Mouse (Mus musculus) telencephalon, adult 2 months (tissue): ENCODE measurements around the gene Lypla2.
"Not testable (repeated sequence)": the region's sequence is repeated elsewhere in the genome, so short reads cannot be mapped to it uniquely, and the experiment has no call there.

Source experiments
- DNase-seq: peaks from one replicate; pipeline ENCODE4 v3.0.0-alpha.2; 2011; ENCODE audit warnings: low read depth, low spot score

Lypla2 gene

DNA sequence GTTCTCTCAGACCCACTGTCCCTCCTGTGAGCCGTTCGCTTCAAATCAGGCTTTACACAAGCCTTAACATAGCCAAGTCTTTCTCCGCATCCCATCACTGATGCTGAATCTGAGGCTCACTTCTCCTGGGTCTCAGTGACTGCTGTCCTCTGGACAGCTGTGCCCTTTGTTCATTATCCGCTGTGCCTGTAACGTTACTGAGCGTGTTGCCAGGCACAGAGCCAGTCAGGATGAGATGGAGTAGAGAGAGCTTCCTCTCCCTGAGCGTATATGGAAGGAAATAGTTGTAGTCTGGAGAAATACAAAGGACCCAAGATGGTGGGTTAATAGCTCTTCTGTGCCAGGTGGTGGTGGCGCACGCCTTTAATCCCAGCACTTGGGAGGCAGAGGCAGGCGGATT is 23.0 kb downstream of the Lypla2 start:
- no peak for DNase-seq

DNA sequence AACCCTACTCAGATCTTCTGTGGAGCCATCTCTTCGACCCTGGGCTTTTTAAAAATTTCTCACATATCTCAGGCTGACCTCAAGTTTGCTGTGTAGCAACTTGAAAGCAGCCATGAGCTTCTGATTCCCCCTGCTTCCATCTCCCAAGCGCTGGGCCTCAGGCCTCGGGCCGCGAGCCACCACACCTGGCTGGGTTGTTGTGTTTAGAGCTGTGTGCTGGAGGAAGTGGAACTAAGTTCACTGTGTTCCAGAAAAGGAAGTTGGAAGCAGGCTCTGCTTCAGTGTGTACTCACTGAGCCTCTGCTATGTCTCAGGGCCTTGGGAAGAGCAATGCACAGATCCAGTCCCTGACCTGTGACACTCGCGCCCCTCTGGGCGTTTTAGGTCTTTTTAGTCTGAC is 24.3 kb downstream of the Lypla2 start:
- DNase-seq, result no peak

DNA sequence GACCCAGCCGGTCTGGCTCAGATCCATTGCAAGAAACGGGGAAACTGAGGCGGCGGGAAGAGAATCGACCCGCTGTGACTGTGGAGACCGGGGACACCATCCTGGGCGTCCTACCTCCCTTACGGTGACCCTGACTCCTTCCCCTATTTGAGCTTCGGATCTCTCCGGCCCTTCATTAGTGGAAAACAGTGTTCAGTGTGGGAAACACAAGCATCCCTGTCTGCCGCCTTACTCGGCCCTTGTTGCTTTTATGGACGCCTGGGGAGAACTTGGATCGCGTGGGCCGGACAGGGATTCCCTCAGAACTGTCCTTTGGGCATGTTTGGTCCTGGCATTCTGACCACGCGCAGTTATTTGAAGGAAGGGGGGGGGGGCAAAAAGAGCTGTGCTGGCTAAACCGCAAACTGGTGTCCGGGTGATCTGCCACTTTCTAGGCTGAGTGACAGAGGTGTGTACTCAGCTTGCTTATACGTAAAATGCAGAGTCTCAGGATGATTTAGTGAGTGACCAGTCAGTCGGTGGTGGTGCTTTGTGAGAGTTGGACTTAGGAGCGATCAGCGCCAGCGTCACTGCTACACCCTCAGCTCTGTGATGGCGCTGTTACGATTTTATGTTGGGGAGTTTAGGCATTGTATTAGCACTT is 25.6 kb downstream of the Lypla2 start:
- DNase-seq, result no peak

DNA sequence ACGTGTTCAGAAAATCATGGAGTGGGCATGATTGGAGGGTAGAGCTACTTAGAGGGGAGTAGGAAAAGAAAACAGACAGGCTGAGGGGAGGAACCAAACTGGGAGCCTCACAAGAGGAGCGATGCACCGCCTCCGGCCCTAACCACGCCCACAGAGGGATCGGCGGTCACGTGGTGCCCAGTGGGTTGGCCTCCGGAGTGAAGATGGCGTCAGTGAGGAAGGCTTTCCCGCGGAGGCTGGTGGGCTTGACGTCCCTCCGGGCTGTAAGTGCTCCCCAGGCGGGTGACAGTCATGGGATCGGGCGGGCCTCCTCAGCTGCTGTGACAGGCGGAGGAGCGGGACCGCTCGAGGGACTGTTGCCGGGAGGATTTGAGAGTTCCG is 26.2 kb downstream of the Lypla2 start, which contains the start of gene Hmgcl:
Hmgcl (plus strand) TSS at position 171 of the 381 bp plus-strand sequence.
- DNase-seq, result peak; percentile 84

DNA sequence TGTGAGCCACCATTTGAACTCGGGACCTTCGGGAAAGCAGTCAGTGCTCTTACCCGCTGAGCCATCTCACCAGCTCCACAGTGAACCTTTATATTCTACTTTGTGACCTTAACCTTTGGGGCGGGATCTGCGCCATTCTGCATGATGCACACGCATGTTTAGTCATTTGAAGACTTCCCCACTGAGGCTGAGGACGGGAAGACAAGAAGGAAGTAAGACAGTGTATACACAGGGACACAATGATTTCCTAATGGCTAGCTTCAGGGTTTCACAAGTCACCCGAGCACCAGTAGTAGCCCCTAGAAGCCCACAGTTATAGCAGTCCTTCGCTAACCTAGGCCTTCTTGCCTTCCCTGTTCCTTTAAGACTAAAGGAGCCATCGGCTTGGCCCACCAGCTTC is 26.7 kb downstream of the Lypla2 start:
- DNase-seq, result no peak

DNA sequence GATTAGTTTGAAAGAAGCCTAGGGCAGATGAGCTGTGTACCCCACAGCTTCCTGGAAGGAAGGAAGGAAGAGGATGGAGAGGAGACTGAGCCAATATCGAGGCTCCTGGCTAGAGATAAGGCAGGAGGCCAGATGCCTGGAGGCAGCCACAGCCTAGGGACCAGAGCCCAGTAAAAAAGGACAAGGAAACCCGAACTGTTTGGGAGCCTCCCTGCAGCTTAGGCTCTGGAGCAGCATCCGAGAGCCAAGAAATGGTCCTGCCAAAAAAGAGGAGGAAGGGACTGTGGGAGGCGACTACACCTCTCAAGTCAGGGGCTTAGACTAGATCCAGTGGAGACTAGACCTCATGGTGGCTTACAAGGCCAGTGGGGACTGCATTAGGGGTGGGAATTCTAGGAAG is 29.0 kb downstream of the Lypla2 start:
- DNase-seq, result no peak

DNA sequence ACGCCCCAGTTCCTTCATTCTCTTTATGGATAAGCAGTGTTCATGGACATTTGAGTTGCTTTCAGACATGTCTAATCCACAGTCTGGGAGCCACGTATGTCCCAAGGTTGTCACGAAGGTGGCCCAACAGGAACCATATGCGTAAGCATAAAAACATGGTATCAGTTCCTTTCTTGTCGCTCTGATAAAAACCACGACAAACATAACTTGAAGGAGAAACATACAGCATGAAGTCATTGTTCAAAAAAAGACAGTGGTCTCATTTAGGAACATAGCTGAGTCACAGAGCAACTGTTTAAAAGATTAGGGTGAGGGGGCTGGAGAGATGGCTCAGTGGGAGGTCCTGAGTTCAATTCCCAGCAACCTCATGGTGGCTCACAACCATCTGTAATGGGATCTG is 30.2 kb downstream of the Lypla2 start:
- no peak for DNase-seq

DNA sequence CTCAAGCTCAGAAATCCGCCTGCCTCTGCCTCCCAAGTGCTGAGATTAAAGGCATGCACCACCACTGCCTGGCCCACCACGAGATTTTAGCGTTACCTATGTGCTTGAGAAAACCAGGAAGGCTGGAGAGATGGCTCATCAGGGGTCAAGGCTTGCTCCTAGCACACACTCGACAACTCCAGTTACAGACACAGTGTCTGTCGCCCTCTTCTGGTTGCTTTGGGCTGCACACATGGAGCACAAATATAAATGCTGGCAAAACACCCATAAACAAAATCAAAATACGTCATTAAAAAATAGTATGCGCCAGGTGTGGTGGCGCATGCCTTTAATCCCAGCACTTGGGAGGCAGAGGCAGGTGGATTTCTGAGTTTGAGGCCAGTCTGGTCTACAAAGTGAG is 31.4 kb downstream of the Lypla2 start:
- not testable (repeated sequence) for DNase-seq

DNA sequence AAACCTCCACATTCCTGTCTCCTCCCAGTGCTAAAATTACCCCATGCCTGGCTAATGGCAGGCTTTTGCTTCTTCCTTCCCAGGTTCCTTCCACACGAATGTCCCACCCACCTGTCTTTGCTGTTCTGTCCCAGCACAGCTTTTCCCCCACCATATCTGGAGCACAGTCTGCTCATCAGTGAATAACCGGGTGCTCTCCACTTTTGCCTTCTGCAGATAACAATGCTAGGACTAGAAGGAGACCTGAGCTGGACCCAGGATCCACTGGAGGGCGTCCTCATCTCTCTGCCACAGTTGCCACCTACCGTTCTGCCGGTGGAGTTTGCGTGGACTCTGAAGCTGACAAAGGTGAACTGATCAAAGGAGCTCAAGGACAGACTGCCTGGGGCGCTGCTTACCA is 33.6 kb downstream of the Lypla2 start:
- no peak for DNase-seq

DNA sequence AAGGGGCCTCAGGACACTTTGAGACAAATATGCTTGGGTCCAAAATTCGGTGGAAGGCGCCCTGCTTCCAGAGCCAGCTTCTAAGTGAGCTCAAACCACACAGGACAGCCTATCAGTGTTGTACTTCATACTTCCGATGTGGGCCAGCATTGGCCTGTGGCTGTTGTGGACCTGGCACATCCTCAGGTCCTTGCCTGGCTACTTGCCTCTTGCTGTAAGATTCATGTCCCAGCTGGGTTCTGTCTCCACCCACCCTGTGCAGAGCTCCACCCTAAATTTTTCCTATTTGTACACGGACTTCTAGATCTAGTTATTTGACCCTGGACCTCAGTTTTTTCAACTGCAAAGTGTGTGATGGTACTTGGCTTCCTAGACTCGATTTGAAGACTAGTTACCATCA is 36.9 kb downstream of the Lypla2 start:
- no peak for DNase-seq

DNA sequence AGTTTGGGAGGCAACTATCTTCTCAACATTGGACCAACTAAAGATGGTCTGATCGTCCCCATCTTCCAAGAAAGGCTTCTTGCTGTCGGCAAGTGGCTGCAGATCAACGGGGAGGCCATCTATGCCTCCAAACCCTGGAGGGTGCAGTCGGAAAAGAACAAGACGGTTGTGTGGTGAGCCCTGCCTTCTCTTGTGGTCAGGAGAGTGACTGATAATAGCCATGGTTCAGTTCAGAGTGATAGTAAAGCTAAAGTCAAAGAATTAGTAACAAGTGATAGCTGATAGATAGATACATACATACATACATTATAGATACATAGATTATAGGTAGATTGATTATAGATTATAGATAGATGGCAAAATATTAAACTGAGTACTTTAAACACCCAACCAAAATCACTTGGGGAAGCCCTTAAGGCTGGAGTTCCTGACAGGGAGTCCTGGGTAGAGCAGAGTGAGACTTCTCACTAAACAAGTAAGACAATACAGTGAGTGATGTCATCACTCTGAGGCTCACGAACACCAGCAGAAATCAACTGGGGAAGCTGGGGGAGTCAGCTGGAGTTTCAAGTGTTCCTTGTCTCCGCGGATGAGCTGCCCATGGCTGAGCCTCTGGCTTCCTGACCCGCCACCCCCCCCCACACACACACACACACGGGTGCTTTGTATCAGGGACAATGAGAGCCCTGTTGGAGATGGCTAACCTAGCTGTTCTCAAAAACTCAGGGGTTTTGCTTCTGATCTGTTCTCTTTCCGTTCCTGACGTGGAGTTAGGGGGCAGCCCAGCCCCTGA is 37.5 kb downstream of the Lypla2 start:
- no peak for DNase-seq

DNA sequence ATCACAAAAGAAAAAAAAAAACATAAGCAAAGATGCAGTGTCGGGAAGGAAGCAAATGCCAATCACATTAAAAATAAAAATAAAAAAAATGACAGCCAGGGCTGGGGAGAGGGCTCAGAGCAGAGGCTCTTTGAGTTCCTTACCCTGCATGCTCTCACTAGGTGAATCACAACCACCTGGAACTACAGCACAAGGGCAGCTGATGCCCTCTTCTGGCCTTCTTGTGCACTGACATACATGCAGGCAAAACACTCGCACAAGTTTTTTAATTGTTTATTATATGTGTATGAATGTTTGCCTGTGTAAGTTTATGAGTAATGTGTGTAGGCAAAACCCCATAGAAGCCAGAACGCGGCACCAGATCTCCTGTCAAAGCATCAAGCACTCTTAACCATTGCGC is 40.6 kb downstream of the Lypla2 start:
- no peak for DNase-seq

DNA sequence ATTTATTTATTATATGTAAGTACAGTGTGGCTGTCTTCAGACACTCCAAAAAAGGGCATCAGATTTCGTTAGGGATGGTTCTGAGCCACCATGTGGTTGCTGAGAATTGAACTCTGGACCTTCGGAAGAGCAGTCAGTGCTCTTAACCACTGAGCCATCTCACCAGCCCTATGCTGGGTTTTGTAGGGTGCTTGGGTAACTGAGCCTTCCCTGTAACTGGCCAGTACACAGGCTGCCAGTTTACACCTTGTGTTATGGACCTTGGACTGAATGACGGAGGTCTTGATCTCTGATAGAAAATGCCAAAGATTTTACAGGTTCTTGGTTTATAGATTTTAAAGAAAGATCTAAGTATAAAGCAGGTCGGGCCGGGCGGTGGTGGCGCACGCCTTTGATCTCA is 42.2 kb downstream of the Lypla2 start:
- no peak for DNase-seq

DNA sequence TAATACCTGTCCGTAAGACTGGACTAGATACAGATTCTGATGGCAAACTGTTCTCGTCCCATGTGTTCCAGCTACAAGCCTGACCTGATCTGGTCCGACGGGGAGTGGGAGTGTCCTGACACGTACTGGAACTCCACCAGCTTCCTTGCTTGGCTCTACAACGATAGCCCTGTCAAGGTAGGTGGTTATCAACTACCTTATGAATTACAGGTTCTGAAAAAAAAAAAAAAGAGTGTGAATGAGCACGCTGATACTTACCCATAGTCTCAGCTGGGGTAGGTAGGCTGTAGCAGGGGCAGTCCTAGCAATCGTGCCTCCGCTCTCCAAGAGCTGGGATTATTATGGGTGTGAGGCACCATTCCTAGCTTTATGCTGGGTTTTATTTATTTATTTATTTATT is 42.6 kb downstream of the Lypla2 start:
- no peak for DNase-seq

DNA sequence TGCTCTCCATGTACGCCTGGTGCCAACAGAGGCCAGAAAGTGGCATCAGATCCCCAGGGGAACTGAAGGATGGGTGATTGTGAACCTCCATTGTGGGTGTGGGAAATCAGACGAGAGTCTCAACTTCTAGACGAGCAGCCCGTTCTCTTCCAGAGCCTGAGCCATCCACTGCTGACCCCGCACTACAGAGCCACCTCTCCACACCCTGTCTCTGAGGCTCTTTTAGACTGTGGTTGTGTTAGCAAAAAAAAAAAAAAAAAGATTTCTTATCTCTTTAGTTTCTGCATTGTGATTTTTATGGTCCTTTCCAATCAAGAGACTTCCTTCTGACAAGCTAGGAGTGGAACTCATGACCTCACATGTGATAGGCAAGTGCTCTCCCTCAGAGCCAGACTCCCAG is 43.0 kb downstream of the Lypla2 start:
- DNase-seq, result no peak

DNA sequence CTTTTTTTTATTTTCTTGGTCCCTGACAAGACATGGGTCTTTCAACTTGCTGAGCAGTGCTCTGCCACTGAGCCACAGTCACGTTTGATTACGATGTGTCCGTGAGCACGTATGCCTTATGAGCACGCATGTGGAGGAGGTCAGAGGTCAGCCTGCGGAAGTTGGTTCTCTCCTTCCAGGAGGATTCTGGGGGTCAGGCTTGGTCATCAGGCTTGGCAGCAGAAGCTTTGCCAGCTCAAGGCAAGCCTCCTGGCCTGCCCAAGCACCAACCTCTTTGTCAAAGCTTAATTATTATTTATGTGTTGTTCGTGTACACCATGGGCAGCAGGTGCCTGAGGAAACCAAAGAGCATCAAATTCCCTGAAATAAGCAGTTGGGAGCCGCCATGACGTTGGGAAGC is 44.0 kb downstream of the Lypla2 start:
- DNase-seq, result no peak

DNA sequence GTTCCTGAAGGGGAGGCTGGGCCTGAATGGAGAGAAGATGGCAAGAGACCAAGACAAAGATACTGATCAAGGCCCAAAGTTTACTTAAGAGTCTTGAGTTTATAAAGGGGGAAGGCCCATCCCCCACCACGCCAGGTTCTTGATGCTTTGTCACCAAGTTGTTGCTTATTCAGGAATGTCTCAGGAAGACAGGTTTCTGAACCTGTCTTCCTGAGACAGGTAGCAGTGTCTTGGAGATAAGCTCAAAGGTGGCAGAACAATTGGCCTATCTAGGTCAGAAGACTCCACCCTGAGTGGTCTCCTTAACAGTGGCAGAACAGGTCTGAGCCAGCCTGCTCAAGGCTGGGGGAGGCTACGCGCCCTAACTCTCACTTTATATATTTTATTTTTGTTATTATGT is 45.6 kb downstream of the Lypla2 start:
- DNase-seq, result no peak

DNA sequence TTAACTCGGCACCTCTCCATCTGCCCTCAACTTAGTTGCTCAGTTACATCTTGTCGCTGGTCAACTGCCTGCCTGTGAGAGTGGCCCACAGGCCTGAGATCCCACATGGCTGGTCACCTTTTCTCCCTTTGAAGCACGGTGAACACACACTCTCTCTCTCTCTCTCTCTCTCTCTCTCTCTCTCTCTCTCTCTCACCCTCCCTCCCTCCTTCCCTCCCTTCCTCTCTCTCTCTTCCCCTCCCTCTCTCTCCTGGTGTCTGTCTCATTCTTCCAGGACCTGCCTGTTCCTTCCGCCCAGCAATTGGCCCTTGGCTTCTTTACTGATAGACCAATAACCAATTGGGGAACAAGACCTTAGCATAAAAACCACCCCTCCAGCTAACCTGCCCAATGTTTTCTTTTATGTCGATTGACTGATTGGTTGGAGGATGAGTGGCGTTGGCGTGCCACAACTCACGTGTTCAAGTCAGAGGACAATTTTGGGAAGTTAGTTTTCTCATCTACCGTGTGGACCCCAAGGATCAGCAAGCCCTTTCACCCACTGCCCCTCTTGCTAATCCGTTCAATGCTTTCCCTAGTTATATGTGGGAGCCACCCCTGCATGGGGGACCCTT is 46.1 kb downstream of the Lypla2 start:
- no peak for DNase-seq

DNA sequence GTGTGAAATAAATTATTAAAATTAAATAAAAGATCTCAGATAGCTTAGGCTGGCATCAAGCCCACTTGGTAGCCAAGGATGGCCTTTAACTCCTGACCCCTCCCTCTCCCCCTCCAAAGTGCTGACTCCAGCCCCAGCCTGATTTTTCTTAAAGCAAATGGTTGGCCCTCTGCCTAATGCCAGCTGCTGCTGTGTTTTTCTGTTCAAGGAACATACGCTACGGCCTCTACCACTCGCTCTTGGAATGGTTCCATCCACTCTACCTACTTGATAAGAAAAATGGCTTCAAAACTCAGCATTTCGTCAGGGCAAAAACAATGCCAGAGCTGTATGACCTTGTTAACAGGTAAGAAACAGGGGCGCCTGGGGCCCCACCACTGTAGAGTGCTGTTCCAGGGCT is 47.1 kb downstream of the Lypla2 start:
- DNase-seq, result no peak

DNA sequence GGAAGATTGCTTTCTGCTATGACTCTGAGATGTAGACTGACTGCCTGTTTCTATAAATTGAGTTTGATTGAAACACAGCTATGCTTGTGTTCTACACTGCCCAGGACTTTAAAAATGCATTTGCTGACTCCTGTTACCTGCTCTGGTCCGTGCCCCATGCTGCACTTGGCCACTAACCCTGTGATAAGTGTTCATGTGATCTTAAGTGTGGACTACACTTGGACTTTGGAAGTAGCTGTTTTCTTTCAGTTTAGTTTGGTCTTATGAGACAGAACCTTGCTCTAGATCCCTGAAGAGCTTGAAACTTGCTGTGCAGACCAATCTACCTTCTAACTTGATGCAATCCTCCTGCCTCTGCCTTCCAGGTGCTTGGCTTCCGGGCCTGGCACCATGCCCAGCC is 48.0 kb downstream of the Lypla2 start:
- DNase-seq, result no peak

DNA sequence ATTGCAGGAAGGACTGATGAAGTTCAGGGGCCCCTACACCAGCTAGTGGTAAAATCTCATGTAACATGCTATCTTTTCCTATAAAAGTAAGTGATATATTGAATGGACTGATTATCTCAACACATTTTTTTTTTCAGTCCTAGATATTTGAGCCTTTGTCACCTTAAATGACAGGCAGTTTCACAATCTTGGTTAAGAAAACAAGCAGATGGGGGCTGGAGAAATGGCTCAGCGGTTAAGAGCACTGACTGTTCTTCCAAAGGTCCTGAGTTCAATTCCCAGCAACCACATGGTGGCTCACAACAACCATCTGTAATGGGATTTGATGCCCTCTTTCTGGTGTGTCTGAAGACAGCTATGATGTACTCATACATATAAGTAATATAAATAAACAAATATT is 50.2 kb downstream of the Lypla2 start:
- DNase-seq, result no peak

DNA sequence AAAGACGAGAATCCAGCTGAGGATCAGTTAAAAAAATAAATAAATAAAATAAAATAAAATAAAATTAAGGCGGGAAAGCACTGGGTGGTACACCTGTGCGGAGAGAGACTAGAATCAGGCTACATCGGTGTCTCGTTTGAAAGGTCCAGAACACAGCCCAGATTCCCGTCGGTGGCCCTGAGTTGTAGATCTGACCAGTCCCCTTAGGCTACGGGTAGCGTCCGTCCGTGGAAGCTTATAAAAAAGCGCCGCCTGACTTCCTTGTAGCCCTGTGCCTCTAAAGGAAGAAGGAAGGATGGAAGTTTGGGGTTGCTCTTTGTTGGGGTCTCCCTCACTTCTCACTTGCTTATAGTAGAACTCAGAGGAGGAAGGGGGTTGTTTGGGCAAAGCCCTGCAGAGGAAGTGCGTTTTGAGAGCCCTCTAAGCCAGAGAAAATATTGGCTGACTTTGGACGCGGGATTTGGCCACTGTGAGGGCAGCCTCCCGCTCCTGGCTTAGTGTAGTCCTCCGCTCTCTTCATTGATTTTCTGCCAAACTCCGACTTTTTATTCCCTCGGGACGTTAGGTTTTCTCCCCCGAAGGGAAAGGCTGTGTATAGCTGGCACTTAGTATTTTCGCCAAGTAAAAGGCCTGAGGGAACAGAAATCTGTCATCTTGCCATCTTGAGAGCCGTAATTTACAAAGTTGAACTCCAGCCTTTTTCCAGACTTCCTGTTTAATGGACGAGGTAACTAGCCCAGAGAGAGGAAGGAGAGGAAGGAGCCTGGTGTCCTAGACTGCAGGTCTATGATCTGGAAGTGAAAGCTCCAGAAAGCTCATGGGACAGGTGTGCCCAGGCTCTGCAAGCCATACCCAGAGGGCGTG is 50.9 kb downstream of the Lypla2 start:
- no peak for DNase-seq
